Mouse (Mus musculus) heart, embryonic 16.5 days (tissue): ENCODE measurements at regions not wholly inside any gene's neighbourhood (a gene's known extent, or its start where the extent isn't known, plus 50 kb on each side); places are given as distances from the start of the nearest gene placed in this dataset.

Source experiments
- ATAC-seq: fragments of 200-750 bp; cut with Nextera tagmentation; replicated peaks from 2 replicates; pipeline ENCODE4 v1.8.0; 2017; ENCODE audit warnings: moderate number of reproducible peaks; ENCODE audit not compliant: insufficient read depth, low FRiP score; ENCODE audit errors: extremely low read depth
- H3K27ac ChIP-seq: fragments of 300-500 bp; sonication (generic); 2 replicates; pipeline ENCODE4 v1.5.1; 2014; ENCODE audit warnings: mild to moderate bottlenecking, low read length, control low read depth, moderate library complexity
- H3K27me3 ChIP-seq: fragments of 300-500 bp; sonication (generic); 2 replicates; pipeline ENCODE4 v1.6.1; 2014; ENCODE audit warnings: low read length, mixed read lengths; ENCODE audit not compliant: control insufficient read depth, insufficient read depth
- H3K36me3 ChIP-seq: fragments of 300-500 bp; sonication (generic); 2 replicates; pipeline ENCODE4 v1.6.1; 2014; ENCODE audit not compliant: control insufficient read depth, insufficient read depth
- H3K4me1 ChIP-seq: fragments of 300-500 bp; sonication (generic); 2 replicates; pipeline ENCODE4 v1.6.1; 2014; ENCODE audit warnings: low read length, mixed read lengths; ENCODE audit not compliant: control insufficient read depth, insufficient read depth
- H3K4me2 ChIP-seq: fragments of 300-500 bp; sonication (generic); 2 replicates; pipeline ENCODE4 v1.6.1; 2014; ENCODE audit warnings: low read depth, mild to moderate bottlenecking, control low read depth, low read length
- H3K4me3 ChIP-seq: fragments of 300-500 bp; sonication (generic); 2 replicates; pipeline ENCODE4 v1.5.1; 2014; ENCODE audit warnings: mild to moderate bottlenecking, control low read depth, low read length
- H3K9ac ChIP-seq: fragments of 300-500 bp; sonication (generic); 2 replicates; pipeline ENCODE4 v1.6.1; 2014; ENCODE audit warnings: low read length, control low read depth
- H3K9me3 ChIP-seq: fragments of 300-500 bp; sonication (generic); replicated peaks from 2 replicates; pipeline ENCODE4 v1.6.1; 2016; ENCODE audit warnings: low read length; ENCODE audit not compliant: control insufficient read depth
- WGBS: fragments of 180-500 bp; shearing (Covaris S2); extraction: QIAGEN DNeasy Blood & Tissue Kit; methylation state at CpG from one replicate; pipeline ENCODE4 v1.1.7; 2014; 5-methylcytosine and 5-hydroxymethylcytosine counted together

DNA sequence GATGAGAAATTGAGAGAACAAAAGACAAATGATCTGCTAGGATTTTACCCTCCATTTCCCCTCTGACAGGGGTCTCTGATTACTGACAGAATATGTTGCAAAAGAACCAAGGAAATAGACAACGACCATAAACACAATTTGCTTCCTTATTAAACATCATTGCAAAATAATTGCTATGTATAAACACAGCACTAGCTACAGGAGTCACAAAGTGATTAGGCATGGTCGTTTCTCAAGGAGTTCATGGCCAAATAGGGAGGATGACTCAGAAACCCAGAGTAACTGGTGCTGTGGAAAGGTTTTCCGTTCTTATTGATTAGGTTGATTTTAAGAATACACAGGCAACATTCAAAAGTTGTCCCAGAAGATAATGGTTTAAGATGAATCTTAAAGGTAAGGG is 180.4 kb downstream of the Gm12728 start:
- WGBS = 67% methylated on average over 3 of the region's 3 CpGs
- no peak for ATAC-seq
- H3K9ac ChIP-seq = no peak overlapping the region
- no peak overlapping the region for H3K27ac ChIP-seq
- no peak overlapping the region for H3K4me3 ChIP-seq
- H3K27me3 ChIP-seq = no peaks in the 10 kb centered on the region
- H3K36me3 ChIP-seq = no peaks in the 10 kb centered on the region
- no peaks in the 10 kb centered on the region for H3K9me3 ChIP-seq
- H3K4me1 ChIP-seq = no peaks in the 10 kb centered on the region
- no peak overlapping the region for H3K4me2 ChIP-seq

DNA sequence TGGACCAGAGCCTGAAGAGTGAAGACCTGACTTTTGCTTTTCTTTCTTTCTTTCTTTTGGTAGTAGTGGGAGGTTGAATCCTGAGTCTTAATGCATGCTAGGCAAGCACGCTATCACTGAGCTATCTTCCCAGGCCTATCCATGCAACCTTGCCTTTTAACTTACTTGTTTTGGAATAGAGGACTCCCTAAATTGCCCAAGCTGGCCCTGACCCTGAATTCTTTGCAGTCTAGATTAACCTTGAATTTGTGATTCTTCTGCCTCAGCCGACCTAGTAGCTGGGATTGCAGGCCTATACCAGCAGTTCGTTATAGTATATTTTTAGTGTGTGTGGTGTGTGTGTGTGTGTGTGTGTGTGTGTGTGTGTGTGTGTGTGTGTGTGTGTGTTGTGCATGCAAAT is 183.1 kb downstream of the Gm12728 start:
- Histone ChIP-seq H3K27me3 (no peaks in the 10 kb centered on the region), H3K36me3 (no peaks in the 10 kb centered on the region), H3K27ac (no peak overlapping the region), H3K4me2 (no peak overlapping the region), H3K9me3 (no peaks in the 10 kb centered on the region), H3K4me1 (no peaks in the 10 kb centered on the region), H3K4me3 (no peak overlapping the region), H3K9ac (no peak overlapping the region)
- ATAC-seq = no peak
- WGBS = 84% methylated on average over 3 of the region's 3 CpGs

DNA sequence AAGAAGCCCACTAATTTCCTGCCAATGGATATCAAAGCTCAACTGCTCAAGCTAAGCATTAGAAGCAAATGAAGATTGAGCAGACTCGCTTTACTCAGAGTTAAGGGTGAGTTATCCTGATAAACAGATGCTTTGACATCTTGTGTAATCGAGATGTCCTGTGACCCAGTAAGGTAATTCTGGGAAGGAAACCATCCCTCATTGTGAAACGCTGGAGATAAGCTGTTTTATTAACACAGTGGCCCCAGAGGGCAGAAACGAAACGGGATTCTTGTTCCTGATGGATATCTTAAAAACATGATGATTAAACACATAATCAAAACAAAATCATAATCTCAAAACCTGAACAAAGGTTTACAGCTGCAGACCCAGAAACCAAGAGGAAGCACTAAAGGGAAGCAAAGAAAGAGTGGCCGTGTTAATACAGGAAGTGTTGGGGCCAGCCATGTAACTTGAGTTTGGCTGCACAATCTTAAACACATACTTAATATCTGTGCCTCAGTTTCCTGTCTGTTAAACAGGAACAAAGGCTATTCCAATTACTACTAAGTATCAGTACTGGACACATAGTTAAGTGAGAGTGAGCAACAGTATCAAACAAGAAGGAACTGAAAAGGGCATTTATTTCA is 184.2 kb downstream of the Gm12728 start:
- no peaks in the 10 kb centered on the region for H3K36me3 ChIP-seq
- H3K27me3 ChIP-seq = no peaks in the 10 kb centered on the region
- H3K27ac ChIP-seq = no peak overlapping the region
- no peaks in the 10 kb centered on the region for H3K9me3 ChIP-seq
- ATAC-seq = no peak
- no peaks in the 10 kb centered on the region for H3K4me1 ChIP-seq
- no peak overlapping the region for H3K4me2 ChIP-seq
- H3K9ac ChIP-seq = no peak overlapping the region
- WGBS = 52% methylated on average over 6 of the region's 6 CpGs
- no peak overlapping the region for H3K4me3 ChIP-seq

DNA sequence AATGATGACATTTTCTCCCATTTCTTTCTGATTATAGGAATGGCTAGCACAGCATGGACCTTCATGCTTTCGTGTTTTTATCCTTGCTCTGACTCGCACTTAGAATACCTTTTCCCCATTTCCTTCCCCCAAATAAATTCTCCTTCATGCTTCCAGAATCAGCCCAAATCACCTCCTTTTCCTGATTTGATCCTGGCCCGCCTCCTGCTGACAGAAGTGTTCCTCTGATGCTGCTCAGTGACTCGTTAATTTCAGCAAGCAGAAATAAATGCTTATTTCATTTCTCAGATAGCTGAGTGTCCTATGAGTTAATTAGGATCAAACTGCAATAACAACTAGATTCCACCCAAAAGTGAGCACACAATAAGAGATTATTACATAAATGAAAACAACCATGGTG is 185.3 kb downstream of the Gm12728 start:
- H3K36me3 ChIP-seq = no peaks in the 10 kb centered on the region
- H3K4me1 ChIP-seq = no peaks in the 10 kb centered on the region
- ATAC-seq = no peak
- 70% methylated on average over 4 of the region's 4 CpGs for WGBS
- H3K27ac ChIP-seq = no peak overlapping the region
- H3K9me3 ChIP-seq = no peaks in the 10 kb centered on the region
- no peaks in the 10 kb centered on the region for H3K27me3 ChIP-seq
- no peak overlapping the region for H3K4me3 ChIP-seq
- H3K9ac ChIP-seq = no peak overlapping the region
- H3K4me2 ChIP-seq = no peak overlapping the region

DNA sequence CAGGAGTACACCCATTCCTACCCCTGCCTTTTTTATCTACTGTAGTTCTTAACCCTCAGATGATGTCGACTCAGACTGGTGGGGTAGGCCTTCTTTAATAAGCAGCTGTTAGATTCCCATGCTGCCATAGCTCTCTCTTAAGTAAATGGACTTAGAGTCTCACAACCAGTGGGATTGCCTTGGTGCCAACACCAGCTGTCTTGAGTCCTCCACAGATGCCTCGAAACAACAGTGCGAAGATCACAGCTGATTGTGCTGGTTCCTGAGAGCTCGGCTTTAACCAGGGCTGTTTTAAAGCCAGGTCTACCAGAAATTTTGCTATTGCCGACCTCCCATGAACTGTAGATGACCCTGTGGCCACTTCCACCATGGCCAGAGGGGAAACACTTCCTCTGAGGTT is 189.4 kb downstream of the Gm12728 start:
- WGBS = 79% methylated on average over 5 of the region's 5 CpGs
- Histone ChIP-seq H3K27ac (no peak overlapping the region), H3K27me3 (no peaks in the 10 kb centered on the region), H3K4me2 (no peak overlapping the region), H3K4me1 (0 out of 2 replicates have a peak, but pooled peaks cover 2% of the 10 kb centered on the region), H3K36me3 (no peaks in the 10 kb centered on the region), H3K9ac (no peak overlapping the region), H3K9me3 (no peaks in the 10 kb centered on the region), H3K4me3 (no peak overlapping the region)
- ATAC-seq = no peak

DNA sequence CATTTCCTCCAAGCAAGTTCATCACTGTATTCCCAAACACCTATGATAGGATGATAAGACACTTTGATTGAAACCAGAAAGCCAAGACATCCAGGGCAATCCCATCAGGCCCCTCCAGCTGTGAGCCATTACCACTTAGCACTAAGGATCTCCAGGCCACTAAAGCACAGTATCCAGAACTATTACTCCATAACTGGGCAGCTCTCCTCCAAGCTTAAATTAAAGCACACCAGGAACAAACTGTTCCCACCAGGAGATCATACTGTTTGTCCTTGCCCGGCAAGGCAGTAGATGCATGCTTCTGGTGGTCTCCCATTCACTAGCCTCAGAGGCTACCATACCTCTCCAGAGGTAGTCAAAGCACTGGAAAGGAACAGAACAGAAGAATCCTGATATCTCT is 193.3 kb downstream of the Gm12728 start:
- ATAC-seq = no peak
- H3K27me3 ChIP-seq = no peaks in the 10 kb centered on the region
- H3K4me3 ChIP-seq = no peak overlapping the region
- H3K9me3 ChIP-seq = no peaks in the 10 kb centered on the region
- H3K27ac ChIP-seq = no peak overlapping the region
- H3K9ac ChIP-seq = no peak overlapping the region
- H3K36me3 ChIP-seq = no peaks in the 10 kb centered on the region
- 0 out of 2 replicates have a peak, but pooled peaks cover 2% of the 10 kb centered on the region for H3K4me1 ChIP-seq
- 75% methylated on average over 1 of the region's 1 CpGs for WGBS
- no peak overlapping the region for H3K4me2 ChIP-seq

DNA sequence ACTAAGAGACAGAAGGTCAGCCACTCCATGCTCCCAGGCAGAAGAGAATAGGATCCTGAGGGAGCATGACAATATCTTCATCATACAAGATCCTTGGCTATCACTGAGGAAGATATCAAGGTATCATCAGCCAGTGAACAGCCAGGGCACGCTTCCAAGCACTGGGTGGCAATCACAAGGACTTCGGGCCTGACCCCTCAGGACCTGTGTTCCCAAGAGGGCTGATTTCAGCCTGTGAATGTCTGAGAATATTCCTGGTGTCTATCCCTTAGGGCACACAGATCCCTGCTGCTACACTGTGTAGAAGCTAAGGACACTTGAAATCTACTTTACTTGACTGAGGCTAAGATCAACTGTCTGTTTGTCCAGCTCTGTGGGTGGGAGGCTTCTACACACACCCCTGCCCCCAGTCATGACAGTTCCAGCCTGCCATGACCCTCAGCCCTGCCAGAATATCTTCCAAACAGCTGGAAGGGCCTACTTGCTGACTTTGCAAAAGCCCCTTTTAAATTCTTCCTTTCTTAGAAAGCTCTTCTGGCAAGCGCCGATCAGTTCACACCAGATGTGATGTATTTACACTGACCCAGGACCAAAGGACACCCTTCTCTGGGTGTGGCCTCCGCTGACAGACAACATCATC is 198.4 kb downstream of the Gm12728 start:
- Histone ChIP-seq H3K36me3 (no peaks in the 10 kb centered on the region), H3K9me3 (no peaks in the 10 kb centered on the region), H3K4me2 (no peak overlapping the region), H3K9ac (no peak overlapping the region), H3K4me3 (no peak overlapping the region), H3K27ac (no peak overlapping the region), H3K27me3 (no peaks in the 10 kb centered on the region), H3K4me1 (no peaks in the 10 kb centered on the region)
- WGBS = 70% methylated on average over 5 of the region's 5 CpGs
- ATAC-seq = no peak

DNA sequence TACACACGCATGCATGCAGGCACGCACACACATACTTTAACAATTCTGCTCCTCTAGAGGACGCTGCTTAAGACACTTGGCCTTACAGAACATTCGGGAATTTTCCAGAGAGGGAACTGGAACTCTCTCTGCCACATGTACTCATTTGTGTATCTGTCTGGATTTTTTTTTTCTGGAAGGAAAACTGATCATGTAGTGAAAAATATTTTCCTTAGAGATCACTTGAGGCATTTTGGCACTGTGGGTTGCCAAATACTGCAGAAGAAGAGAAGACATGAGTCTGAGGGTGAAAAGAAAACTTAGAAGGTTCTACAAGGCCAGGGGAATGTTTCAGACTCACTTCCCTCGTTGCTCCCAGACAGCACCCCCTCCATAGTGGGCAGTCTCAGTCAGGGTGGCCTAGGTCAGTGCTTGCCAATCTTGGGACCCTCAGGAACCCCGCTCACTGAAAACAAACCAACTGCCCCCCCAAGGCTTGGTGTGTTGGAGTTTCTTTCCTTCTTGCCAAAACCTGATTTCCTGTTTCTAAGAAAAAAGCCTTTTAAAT is 203.0 kb downstream of the Gm12728 start:
- Histone ChIP-seq H3K9me3 (no peaks in the 10 kb centered on the region), H3K4me3 (no peak overlapping the region), H3K4me1 (no peaks in the 10 kb centered on the region), H3K4me2 (no peak overlapping the region), H3K9ac (no peak overlapping the region), H3K27ac (no peak overlapping the region), H3K27me3 (no peaks in the 10 kb centered on the region), H3K36me3 (no peaks in the 10 kb centered on the region)
- 68% methylated on average over 6 of the region's 6 CpGs for WGBS
- no peak for ATAC-seq

DNA sequence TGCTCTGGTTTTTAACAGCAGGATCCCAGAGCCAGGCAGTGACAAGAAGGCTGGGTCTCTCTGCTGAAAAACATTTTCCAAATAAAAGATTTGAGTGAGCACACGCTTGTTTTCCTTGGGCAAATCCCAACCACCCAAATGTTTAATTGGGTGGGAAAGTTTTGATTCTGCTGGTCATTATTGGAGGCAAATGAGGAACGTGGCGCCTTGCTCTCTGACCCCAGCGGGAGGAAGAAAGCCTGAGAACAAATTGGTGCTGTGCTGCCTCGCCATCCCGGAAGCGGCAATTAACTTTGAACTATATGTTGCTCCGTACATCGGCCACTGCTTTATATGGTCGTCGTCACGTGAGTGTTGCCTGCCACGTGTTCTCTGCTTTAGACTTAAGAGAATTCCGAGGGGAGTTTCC is 204.7 kb downstream of the Gm12728 start:
- WGBS = 70% methylated on average over 14 of the region's 14 CpGs
- no peaks in the 10 kb centered on the region for H3K27me3 ChIP-seq

More for the DNA sequence above, 204.7 kb downstream of the Gm12728 start:
- H3K9me3 ChIP-seq = no peaks in the 10 kb centered on the region
- H3K9ac ChIP-seq = no peak overlapping the region
- no peak overlapping the region for H3K27ac ChIP-seq
- H3K4me3 ChIP-seq = no peak overlapping the region
- H3K36me3 ChIP-seq = no peaks in the 10 kb centered on the region
- 0 out of 2 replicates have a peak, but pooled peaks have one; percentile 14 for ATAC-seq
- H3K4me2 ChIP-seq = no peak overlapping the region
- no peaks in the 10 kb centered on the region for H3K4me1 ChIP-seq
